Mouse (Mus musculus) intestine, embryonic 15.5 days (tissue): Measurements from ENCODE around the gene Slc9a2. TPM values are rescaled to one million over a fixed set of nuclear protein-coding genes. Genes with fewer than 3 reads are reported as not detected.

Experiments
- ATAC-seq: fragments of 200-750 bp; cut with Nextera tagmentation; 2 replicates; pipeline ENCODE4 v1.8.0; 2017; ENCODE audit warnings: moderate TSS enrichment, moderate library complexity
- H3K27ac ChIP-seq: fragments of 300-500 bp; sonication (generic); 2 replicates; pipeline ENCODE4 v1.5.1; 2015; ENCODE audit warnings: mild to moderate bottlenecking, inconsistent platforms
- H3K27me3 ChIP-seq: fragments of 300-500 bp; sonication (generic); replicated peaks from 2 replicates; pipeline ENCODE4 v1.6.1; 2015; ENCODE audit warnings: inconsistent platforms
- H3K36me3 ChIP-seq: fragments of 300-500 bp; sonication (generic); 2 replicates; pipeline ENCODE4 v1.6.1; 2015; ENCODE audit warnings: inconsistent platforms
- H3K4me1 ChIP-seq: fragments of 300-500 bp; sonication (generic); replicated peaks from 2 replicates; pipeline ENCODE4 v1.6.1; 2015; ENCODE audit warnings: inconsistent platforms
- H3K4me2 ChIP-seq: fragments of 300-500 bp; sonication (generic); replicated peaks from 2 replicates; pipeline ENCODE4 v1.6.1; 2015; ENCODE audit warnings: mild to moderate bottlenecking, inconsistent platforms
- H3K4me3 ChIP-seq: fragments of 300-500 bp; sonication (generic); replicated peaks from 2 replicates; pipeline ENCODE4 v1.5.1; 2015; ENCODE audit warnings: inconsistent platforms
- H3K9ac ChIP-seq: fragments of 300-500 bp; sonication (generic); 2 replicates; pipeline ENCODE4 v1.6.1; 2015; ENCODE audit warnings: inconsistent platforms
- H3K9me3 ChIP-seq: fragments of 300-500 bp; sonication (generic); 2 replicates; pipeline ENCODE4 v1.6.1; 2016; ENCODE audit warnings: inconsistent platforms
- WGBS: fragments of 180-500 bp; shearing (Covaris S2); methylation state at CpG from one replicate; pipeline ENCODE4 v1.1.7; 2015; 5-methylcytosine and 5-hydroxymethylcytosine counted together
- polyA plus RNA-seq: library from polyadenylated mRNA; unstranded; fragments of >200 nt; fragmentation: Nextera tagmentation; extraction: Ambion mirVana; gene quantifications from 2 replicates; pipeline ENCODE4 v1.2.1, GENCODE M21; 2015

The Slc9a2 gene
- polyA plus RNA-seq: 0.44 and 0.48 TPM in 2 replicates

- Histone ChIP-seq H3K4me1 (peaks cover 11% of the 10 kb centered on the region), H3K36me3 (no peaks in the 10 kb centered on the region), H3K9me3 (no peaks in the 10 kb centered on the region), H3K9ac (peak within 1 kb of the TSS; percentile 42), H3K27me3 (peaks cover 46% of the 10 kb centered on the region), H3K4me3 (peak within 1 kb of the TSS; percentile 59), H3K4me2 (peak within 1 kb of the TSS; percentile 100), H3K27ac (no peak within 1 kb of the TSS)
- 2% methylated on average over 25 of the region's 25 CpGs for WGBS
- no peak for ATAC-seq
Observed at GRCm38 (mm10) chr1:40680067-40680867, at the start of gene Slc9a2. Gene Slc9a2, plus strand, starts transcription at chr1:40680574.

DNA sequence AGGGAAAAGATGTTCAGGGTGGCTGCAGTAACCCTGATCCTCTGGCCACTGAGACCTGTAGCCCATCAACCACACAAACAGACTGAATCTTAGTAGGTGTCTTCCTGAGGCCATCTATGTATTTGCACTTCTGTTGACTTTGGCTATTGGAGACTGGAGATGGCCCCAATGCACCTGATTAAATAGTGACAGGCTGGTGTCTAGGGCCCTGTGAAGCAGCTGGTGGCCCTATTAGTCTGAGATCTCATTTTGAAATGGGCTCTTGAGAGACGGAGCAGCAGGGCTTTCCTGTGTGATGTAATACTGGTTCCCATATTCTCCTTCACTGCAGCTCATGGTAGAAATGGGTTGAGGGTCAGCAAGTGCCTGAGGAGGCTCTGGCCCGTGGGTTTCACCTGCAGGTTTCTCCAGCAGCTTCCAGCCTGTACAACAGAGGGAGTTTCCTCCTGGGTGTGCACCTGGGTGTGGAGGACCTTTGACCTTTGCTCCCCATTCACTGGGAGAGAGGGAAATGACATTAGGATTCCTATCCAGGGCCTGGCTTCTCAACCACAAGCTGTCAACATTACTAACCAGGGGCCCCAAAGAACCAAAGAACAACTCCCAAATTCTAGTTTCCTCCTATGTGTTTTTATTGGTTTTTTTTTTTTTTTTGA, 47.8 kb upstream of the Slc9a2 start:
- no peaks in the 10 kb centered on the region for H3K9me3 ChIP-seq
- 52% methylated on average over 2 of the region's 2 CpGs for WGBS
- no peak overlapping the region for H3K9ac ChIP-seq
- H3K27me3 ChIP-seq: no peaks in the 10 kb centered on the region
- no peaks in the 10 kb centered on the region for H3K36me3 ChIP-seq
- ATAC-seq: peak; percentile 93
- H3K4me3 ChIP-seq: no peak overlapping the region
- H3K4me2 ChIP-seq: peak overlapping the region; percentile 33
- H3K27ac ChIP-seq: peak overlapping the region; percentile 48
- no peaks in the 10 kb centered on the region for H3K4me1 ChIP-seq

DNA sequence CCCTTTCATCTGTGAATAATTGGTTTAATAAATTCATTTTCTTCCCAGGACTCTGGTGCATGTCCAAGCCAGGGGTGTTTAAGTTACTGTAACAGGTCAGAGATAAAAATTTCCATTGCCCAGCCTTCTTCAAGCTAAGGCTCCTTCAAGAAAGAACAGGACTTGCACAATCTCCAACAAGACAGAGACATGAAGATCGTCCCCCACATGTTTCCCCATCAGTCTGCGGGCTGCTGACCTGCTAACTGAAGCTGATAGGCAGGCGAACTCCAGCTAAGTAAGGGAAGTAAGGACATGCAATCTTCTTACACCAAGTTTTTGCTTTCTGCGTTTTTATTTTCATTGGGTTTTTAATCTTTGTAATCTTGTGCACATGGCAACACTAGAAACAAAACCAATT, 45.8 kb upstream of the Slc9a2 start:
- no peaks in the 10 kb centered on the region for H3K4me1 ChIP-seq
- 85% methylated on average over 4 of the region's 4 CpGs for WGBS
- H3K4me3 ChIP-seq: no peak overlapping the region
- no peaks in the 10 kb centered on the region for H3K27me3 ChIP-seq
- no peaks in the 10 kb centered on the region for H3K9me3 ChIP-seq
- H3K4me2 ChIP-seq: no peak overlapping the region
- H3K9ac ChIP-seq: no peak overlapping the region
- H3K27ac ChIP-seq: no peak overlapping the region
- no peaks in the 10 kb centered on the region for H3K36me3 ChIP-seq
- no peak for ATAC-seq

- Histone ChIP-seq H3K9ac (no peak overlapping the region), H3K4me2 (no peak overlapping the region), H3K27me3 (no peaks in the 10 kb centered on the region), H3K4me3 (no peak overlapping the region), H3K9me3 (no peaks in the 10 kb centered on the region), H3K36me3 (no peaks in the 10 kb centered on the region), H3K27ac (no peak overlapping the region), H3K4me1 (no peaks in the 10 kb centered on the region)
- 75% methylated on average over 2 of the region's 2 CpGs for WGBS
- no peak for ATAC-seq
Observed at GRCm38 (mm10) chr1:40648234-40648633, 32.1 kb upstream of the Slc9a2 start.

DNA sequence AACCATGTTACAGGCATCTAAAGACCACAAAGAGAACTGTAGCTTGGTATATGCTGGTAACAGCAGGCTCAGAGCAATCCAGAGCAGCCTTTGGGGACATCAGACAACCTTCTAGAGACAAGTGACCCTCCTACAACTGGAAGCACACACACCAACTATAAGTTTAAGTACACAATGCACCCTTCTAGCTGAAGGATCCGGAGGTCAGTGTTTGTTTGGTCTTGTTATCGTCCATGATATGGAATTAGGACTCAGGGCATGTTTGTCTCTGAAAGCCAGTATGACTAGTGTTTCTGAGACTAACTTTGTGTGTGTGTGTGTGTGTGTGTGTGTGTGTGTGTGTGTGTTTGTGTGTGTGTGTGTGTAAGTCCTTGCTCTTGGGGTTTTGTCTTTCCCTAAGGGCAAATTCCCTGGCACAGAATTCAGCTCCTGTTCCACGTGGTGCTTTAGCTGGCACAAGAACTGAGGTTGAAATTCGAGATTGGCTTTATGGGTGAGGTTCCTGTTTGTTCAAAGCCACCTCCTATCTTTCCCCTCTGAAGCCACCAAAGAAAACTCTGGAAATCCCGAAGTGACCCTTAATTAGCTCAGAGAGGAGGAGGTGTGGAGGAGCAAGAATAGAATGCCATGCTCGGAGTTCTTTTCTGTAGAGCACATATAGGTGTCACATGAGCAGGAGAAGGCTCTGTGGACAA, 29.4 kb upstream of the Slc9a2 start:
- no peaks in the 10 kb centered on the region for H3K36me3 ChIP-seq
- ATAC-seq: peak; percentile 34; the same call in 1 of the 2 replicates
- no peak overlapping the region for H3K9ac ChIP-seq
- H3K27me3 ChIP-seq: no peaks in the 10 kb centered on the region
- H3K4me3 ChIP-seq: no peak overlapping the region
- WGBS: 52% methylated on average over 6 of the region's 6 CpGs
- no peaks in the 10 kb centered on the region for H3K9me3 ChIP-seq
- no peaks in the 10 kb centered on the region for H3K4me1 ChIP-seq
- no peak overlapping the region for H3K4me2 ChIP-seq
- H3K27ac ChIP-seq: no peak overlapping the region

GRCm38 (mm10) chr1:40657035-40657434, 23.3 kb upstream of the Slc9a2 start:
- Histone ChIP-seq H3K9me3 (no peaks in the 10 kb centered on the region), H3K4me3 (no peak overlapping the region), H3K4me2 (no peak overlapping the region), H3K27me3 (no peaks in the 10 kb centered on the region), H3K9ac (no peak overlapping the region), H3K36me3 (no peaks in the 10 kb centered on the region), H3K4me1 (no peaks in the 10 kb centered on the region), H3K27ac (no peak overlapping the region)
- peak; percentile 90 for ATAC-seq
- 58% methylated on average over 4 of the region's 4 CpGs for WGBS

- H3K36me3 ChIP-seq: no peaks in the 10 kb centered on the region
- 50% methylated on average over 8 of the region's 8 CpGs for WGBS
- H3K27ac ChIP-seq: no peak overlapping the region
- H3K9me3 ChIP-seq: no peaks in the 10 kb centered on the region
- no peaks in the 10 kb centered on the region for H3K27me3 ChIP-seq
- H3K9ac ChIP-seq: no peak overlapping the region
- ATAC-seq: peak; percentile 32
- H3K4me3 ChIP-seq: no peak overlapping the region
- no peaks in the 10 kb centered on the region for H3K4me1 ChIP-seq
- H3K4me2 ChIP-seq: no peak overlapping the region
Observed at GRCm38 (mm10) chr1:40657978-40658496, 22.3 kb upstream of the Slc9a2 start.

GRCm38 (mm10) chr1:40659017-40659416, 21.4 kb upstream of the Slc9a2 start:
- 40% methylated on average over 12 of the region's 12 CpGs for WGBS
- peak; percentile 52 for ATAC-seq
- Histone ChIP-seq H3K36me3 (no peaks in the 10 kb centered on the region), H3K27ac (no peak overlapping the region), H3K27me3 (no peaks in the 10 kb centered on the region), H3K9me3 (no peaks in the 10 kb centered on the region), H3K4me1 (no peaks in the 10 kb centered on the region), H3K9ac (no peak overlapping the region), H3K4me3 (no peak overlapping the region), H3K4me2 (peak overlapping the region; percentile 26; the same call in 1 of the 2 replicates)

GRCm38 (mm10) chr1:40659496-40659895, 20.9 kb upstream of the Slc9a2 start:
- Histone ChIP-seq H3K27ac (no peak overlapping the region), H3K27me3 (no peaks in the 10 kb centered on the region), H3K9ac (no peak overlapping the region), H3K36me3 (no peaks in the 10 kb centered on the region), H3K9me3 (no peaks in the 10 kb centered on the region), H3K4me2 (peak overlapping the region; percentile 26; the same call in 1 of the 2 replicates), H3K4me1 (no peaks in the 10 kb centered on the region), H3K4me3 (no peak overlapping the region)
- ATAC-seq: no peak
- WGBS: 36% methylated on average over 9 of the region's 9 CpGs

DNA sequence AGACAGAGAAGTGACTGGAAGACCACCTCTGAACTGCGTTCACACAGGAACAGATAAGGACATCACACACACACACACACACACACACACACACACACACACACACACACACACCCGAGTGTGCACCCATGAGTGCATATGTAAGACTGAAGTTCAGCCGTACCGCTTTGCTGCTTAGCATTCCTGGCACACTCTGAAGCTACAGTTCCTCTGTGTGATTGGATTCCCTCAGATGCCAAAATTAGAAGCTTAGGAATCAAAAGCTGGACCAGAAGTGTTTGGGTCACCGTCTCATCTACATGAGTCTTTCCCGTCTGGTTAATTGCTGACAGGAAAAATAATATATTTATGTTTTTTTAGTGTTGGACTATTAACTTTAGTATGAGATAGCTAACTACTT, 19.5 kb upstream of the Slc9a2 start:
- WGBS: 87% methylated on average over 6 of the region's 6 CpGs
- no peak for ATAC-seq
- H3K27ac ChIP-seq: no peak overlapping the region

GRCm38 (mm10) chr1:40665401-40666370, 14.7 kb upstream of the Slc9a2 start:
- Histone ChIP-seq H3K4me3 (no peak overlapping the region), H3K27ac (no peak overlapping the region), H3K9ac (no peak overlapping the region), H3K4me1 (no peaks in the 10 kb centered on the region), H3K9me3 (no peaks in the 10 kb centered on the region), H3K27me3 (no peaks in the 10 kb centered on the region), H3K4me2 (no peak overlapping the region), H3K36me3 (no peaks in the 10 kb centered on the region)
- WGBS: 38% methylated on average over 12 of the region's 12 CpGs
- peak; percentile 43; the same call in 1 of the 2 replicates for ATAC-seq

More for the DNA sequence above, 19.5 kb upstream of the Slc9a2 start:
- no peak overlapping the region for H3K4me2 ChIP-seq
- H3K27me3 ChIP-seq: no peaks in the 10 kb centered on the region
- H3K36me3 ChIP-seq: no peaks in the 10 kb centered on the region
- H3K4me1 ChIP-seq: no peaks in the 10 kb centered on the region
- no peaks in the 10 kb centered on the region for H3K9me3 ChIP-seq
- no peak overlapping the region for H3K9ac ChIP-seq
- no peak overlapping the region for H3K4me3 ChIP-seq
